Mouse (Mus musculus): ENCODE measurements around the gene Hoxd10.

Hoxd10 gene

GRCm38 (mm10) chr2:74710929-74711543 lies 19.3 kb downstream of the Hoxd10 start:
- DNase-seq = no peak

GRCm38 (mm10) chr2:74711721-74712621 lies 20.2 kb downstream of the Hoxd10 start, which contains the start of the genes Hoxd3 and Hoxd4:
Hoxd3 (plus strand) TSS chr2:74711927.
Hoxd4 (plus strand) TSS chr2:74711929.
- DNase-seq = peak; percentile 72 to 73

- no peak for DNase-seq
Observed at GRCm38 (mm10) chr2:74713239-74714150, 21.8 kb downstream of the Hoxd10 start.

GRCm38 (mm10) chr2:74714156-74714789 lies 22.5 kb downstream of the Hoxd10 start:
- DNase-seq = no peak

DNA sequence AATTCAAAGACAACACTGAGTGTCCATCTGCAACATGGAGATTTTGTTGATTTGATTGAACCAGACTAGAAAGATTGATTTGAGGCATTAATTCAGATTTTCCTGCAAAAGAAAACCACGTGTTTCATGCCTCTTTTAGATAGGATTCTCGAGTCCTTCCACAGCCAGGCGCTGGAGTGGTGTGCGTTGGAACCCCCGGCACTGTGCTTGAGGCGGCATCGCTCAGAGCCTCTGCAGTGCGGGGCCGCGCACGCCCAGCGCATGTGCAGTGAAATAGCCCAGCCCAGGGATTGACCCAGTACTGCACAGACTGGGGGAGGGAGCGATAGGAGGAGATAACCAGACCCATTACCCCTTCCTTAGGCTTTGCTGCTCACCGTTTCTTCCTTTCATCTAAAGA lies 23.2 kb downstream of the Hoxd10 start:
- DNase-seq = peak in 1 of 2 experiments; percentile 30

- DNase-seq = peak; percentile 89 to 92
Observed at GRCm38 (mm10) chr2:74715504-74716241, 23.9 kb downstream of the Hoxd10 start.

DNA sequence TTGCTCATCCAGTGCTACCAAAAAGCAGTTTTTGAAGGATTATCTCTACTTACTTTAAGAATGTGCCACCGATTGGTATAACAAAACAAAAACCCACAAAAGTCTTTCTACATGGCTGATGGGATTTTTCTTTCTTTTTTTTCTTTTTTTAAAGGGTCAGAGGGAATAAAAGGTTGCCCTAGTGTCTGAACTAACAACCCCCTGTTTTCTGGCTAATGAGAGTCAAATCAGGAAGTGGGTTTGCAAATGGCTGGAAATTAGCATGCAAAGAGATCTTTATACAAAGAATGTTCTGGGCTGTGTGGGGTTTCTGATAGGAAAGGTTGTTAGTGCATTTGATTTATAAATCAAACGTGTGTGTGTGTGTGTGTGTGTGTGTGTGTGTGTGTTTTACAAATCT lies 28.7 kb downstream of the Hoxd10 start:
- no peak for DNase-seq

DNA sequence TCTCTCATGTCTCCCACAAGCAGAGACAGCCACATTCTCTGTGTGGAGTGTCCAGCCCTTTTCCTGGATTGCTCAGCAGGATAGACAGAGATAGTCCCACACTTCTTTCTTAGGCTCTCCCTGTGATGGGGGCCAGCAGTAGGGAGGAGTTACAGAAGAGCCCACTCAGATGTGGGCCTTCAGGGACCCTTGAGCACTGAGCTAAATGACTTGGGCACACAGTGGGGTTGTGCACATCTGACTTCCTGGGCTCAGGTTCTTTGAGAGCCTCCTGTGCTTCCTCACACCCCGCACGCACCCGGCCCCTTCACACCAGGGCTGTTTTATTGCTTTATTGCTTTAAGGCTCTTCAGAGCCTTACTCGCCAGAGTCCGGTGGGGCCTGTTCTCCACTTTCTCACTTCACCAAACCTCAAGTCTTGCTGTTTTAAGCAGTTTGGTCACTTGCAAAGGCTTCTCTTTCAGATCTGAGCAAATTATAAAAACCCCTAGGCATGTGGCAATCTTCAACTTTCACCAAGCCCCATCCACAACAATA lies 29.3 kb downstream of the Hoxd10 start:
- DNase-seq = no peak

DNA sequence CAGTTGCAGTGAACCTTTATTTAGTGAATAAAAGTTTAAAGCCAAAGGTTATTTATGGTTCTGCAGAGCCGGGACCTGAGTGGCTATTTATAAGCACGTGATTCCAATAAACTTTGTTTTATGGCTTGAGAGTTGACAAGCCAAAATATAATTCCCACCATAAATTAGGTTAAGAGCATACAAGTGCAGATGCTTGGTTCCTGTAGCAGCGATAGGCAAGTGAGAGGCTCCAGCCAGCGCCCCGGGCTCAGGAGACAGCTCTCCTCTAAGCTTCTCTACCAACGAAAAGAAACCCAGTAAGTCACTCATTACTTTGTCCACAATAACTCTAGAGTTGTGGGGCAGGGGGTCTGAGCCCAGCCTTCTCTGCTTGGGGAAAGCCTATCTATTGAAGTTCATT lies 30.2 kb downstream of the Hoxd10 start:
- no peak for DNase-seq

DNA sequence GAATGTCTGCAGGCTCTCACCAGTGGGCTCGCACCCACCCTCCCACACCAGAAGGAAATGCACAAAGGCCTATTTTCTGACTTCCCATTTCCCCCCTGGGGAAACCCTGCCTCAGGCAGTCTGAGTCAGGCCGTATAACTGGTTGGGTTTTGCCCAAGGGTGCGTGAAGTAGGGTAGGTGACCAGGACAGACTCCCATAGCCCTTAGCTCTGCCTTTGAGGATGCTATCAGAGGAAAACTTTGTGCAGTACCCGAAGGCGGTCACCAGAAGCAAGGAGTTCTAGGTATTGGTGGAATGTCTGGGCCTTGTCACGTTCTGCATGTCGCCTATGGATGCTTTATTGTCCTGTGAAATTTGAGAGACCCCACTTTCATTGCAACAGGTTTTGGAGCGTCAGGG lies 31.2 kb downstream of the Hoxd10 start:
- no peak for DNase-seq

DNA sequence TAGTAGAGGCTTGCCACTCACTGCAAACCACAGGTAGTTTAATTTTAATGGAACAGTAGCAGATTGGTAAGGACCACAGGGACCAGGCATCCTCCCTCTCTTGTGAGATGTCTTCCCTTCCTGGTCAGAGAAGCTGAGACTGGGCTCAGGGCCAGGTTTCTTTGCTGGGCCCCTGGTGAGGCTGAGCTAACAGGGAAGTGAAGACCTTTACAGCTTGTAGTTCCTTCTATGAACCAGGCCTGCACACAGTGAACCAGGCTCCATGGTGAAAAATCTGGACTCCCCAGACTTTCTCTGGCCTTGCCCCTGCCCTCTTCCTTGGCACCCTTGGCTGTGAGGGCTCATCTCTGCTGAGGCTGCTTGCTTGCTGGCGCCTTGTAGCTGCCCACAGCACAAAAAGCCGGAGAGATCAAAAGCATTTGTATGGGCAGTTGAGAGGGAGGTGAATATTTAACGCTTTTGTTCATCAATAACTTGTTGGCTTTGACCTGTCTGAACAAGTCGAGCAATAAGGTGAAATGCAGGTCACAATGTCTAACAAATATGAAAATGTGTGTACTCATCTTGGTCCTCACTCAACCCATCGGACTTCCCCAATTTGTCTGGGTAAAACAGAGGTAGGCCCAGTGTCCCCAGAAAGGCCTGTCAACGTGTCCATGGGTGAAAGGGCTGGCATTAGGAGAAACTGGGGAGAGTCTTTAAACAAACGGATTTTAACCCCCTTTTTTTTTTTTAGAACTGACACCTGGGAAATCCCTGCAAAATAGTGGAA lies 32.7 kb downstream of the Hoxd10 start:
- DNase-seq = peak in 1 of 2 experiments; percentile 45

DNA sequence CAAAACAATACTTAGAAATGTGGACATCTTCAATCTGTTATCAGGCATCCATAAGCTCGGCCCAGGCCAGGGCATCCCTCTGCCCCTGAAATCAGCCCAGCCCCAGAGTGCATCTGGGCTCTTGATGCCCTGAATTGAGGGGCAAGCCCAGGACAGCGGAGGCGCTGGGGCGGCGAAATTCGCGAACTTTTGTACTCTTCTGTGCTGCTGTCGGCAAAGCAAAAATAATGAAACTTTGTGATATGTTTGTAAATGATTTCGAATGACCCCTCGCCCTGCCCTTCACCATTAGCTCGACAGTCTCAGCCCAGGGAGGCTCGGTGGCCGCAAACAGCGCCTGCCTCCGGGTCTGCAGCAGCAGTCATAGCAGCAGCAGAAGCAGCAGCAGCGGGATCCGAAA lies 33.4 kb downstream of the Hoxd10 start:
- no peak for DNase-seq

GRCm38 (mm10) chr2:74726551-74726950 lies 34.8 kb downstream of the Hoxd10 start, which contains the start of gene Gm28230:
Gm28230 (plus strand) TSS chr2:74726728.
- peak; percentile 81 to 85 for DNase-seq

- no peak for DNase-seq
Observed at GRCm38 (mm10) chr2:74726973-74727639, 35.4 kb downstream of the Hoxd10 start.

GRCm38 (mm10) chr2:74727640-74728302 lies 36.0 kb downstream of the Hoxd10 start:
- DNase-seq = no peak

DNA sequence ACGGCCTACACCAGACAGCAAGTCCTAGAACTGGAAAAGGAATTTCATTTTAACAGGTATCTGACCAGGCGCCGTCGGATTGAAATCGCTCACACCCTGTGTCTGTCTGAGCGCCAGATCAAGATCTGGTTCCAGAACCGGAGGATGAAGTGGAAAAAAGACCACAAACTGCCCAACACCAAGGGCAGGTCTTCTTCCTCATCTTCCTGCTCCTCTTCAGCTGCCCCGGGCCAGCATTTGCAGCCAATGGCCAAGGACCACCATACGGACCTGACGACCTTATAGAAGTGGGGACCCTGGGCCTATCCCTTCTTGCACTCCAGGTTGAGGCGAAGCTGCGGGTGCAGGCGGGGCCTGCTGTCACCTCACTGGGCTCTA lies 36.6 kb downstream of the Hoxd10 start:
- DNase-seq = no peak

DNA sequence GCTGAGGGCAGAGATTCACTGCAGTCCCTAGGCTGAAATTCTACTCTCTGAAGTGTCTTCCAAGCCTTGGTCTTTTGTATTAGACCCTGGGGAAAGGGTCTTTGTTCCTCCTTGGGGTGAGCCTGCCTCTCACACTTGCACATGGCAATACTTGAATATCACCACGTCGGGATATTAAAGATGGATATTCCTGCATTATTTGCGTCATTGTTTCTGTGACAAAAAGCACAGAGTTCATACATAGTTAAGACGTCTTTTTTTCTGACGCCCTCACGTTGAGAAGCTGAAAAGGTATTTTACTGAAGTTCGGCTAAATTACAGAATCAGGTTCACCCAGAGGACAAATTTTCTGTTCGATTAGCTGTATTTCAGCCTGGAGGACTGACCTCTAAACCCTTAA lies 38.6 kb downstream of the Hoxd10 start:
- DNase-seq = no peak

DNA sequence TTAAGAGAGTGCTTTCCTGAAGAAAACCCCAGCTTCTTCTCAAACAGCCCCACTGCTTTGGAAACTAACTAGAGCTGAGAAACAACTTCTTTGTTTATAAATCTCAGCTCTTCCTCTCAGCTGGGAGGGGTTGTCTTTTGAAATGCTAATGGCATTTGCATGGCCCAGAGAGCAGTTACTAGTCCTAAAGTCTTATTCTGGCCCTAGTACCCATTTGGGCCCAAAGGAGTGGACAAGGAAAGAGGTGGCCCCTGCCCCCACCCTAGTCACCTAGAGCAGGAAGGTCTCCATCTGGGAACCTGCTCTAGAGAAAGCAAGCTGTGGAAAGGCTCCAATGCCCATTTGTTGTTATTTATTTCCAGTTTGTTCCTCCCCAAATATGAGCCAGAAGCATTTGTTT lies 39.3 kb downstream of the Hoxd10 start:
- no peak for DNase-seq

GRCm38 (mm10) chr2:74731799-74732512 lies 40.2 kb downstream of the Hoxd10 start:
- DNase-seq = no peak
